Mouse (Mus musculus): Measurements from ENCODE around the gene Slc35e2. TPM values are rescaled to one million over a fixed set of nuclear protein-coding genes. Genes with fewer than 3 reads are reported as not detected.
A peak's percentile ranks its signal among the peaks of the same experiment; 100 is the strongest.
"Not testable (repeated sequence)": the region's sequence is repeated elsewhere in the genome, so short reads cannot be mapped to it uniquely, and the experiment has no call there.

Gene Slc35e2
- polyA plus RNA-seq, 1 experiment from 2014 or later, result 6.2 TPM

GRCm38 (mm10) chr4:155563400-155564231, 37.6 kb upstream of the Slc35e2 start:
- H3K4me1 ChIP-seq (ENCODE audit: control insufficient read depth, insufficient read depth, low read length), result peaks cover 49% of the 10 kb centered on the region
- no peaks in the 10 kb centered on the region for H3K9me3 ChIP-seq (ENCODE audit: control insufficient read depth, low read length)
- peak overlapping the region; percentile 72 for H3K4me3 ChIP-seq (ENCODE audit: low read length)
- WGBS, result under 1% methylated on average over 67 of the region's 69 CpGs
- peak overlapping the region; percentile 77 for H3K4me2 ChIP-seq (ENCODE audit: low read depth, low read length)
- H3K27me3 ChIP-seq (replicated peaks; ENCODE audit: control insufficient read depth, insufficient read depth, low read length), result no peaks in the 10 kb centered on the region
- ATAC-seq, result peak; percentile 95
- peaks cover 8% of the 10 kb centered on the region for H3K36me3 ChIP-seq (ENCODE audit: control insufficient read depth, insufficient read depth, low read length)
- peak overlapping the region; percentile 87 for H3K27ac ChIP-seq (ENCODE audit: low read length)
- H3K9ac ChIP-seq (ENCODE audit: low read depth, low read length), result peak overlapping the region; percentile 80

DNA sequence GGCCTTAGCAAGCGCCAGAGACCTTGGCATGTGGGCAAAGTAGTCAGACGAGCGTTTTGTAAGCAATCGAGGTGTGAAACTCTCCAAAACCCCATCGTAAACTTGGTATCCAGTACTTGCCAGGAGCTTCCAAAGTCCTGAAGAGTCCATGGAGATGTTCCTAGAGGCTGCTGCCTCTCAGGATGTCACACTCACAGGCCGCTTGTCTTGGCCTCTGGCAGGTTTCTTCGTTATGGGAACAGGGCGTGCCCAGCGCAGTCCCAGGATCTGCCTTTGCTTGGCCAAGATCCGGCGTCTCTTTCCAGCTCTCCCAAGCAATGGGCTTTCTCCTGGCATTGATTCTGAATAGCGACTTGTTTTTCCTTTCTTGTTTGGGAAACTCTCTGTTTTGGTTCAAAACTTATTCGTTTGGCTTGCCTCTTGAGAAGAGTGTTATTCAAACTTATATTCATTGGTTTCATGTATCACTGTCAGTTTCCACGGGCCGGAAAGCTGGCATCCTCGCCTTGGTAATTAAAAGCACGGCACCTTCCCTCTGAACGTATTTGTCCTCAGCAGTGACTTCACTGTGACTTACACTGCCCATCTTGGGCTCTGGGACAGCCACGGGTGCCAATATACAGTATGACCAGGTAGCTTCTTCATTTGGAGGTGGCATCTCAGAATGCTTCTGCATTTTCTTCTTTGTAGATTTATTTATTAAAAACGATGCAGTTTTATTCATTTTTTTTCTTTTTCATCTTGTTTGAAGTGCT, 36.7 kb upstream of the Slc35e2 start:
- Histone ChIP-seq H3K27ac (ENCODE audit: low read length) (peak overlapping the region; percentile 87), H3K4me3 (ENCODE audit: low read length) (peak overlapping the region; percentile 72), H3K4me2 (ENCODE audit: low read depth, low read length) (peak overlapping the region; percentile 77), H3K9me3 (ENCODE audit: control insufficient read depth, low read length) (no peaks in the 10 kb centered on the region), H3K9ac (ENCODE audit: low read depth, low read length) (peak overlapping the region; percentile 80), H3K36me3 (ENCODE audit: control insufficient read depth, insufficient read depth, low read length) (peaks cover 6% of the 10 kb centered on the region), H3K4me1 (ENCODE audit: control insufficient read depth, insufficient read depth, low read length) (peaks cover 43% of the 10 kb centered on the region), H3K27me3 (replicated peaks; ENCODE audit: control insufficient read depth, insufficient read depth, low read length) (no peaks in the 10 kb centered on the region)
- 11% methylated on average over 20 of the region's 20 CpGs for whole genome bisulfite sequencing
- ATAC-seq, result no peak

- no peak overlapping the region for H3K9ac ChIP-seq (ENCODE audit: low read depth, low read length)
- no peaks in the 10 kb centered on the region for H3K9me3 ChIP-seq (ENCODE audit: control insufficient read depth, low read length)
- peaks cover 35% of the 10 kb centered on the region for H3K4me1 ChIP-seq (ENCODE audit: control insufficient read depth, insufficient read depth, low read length)
- H3K4me3 ChIP-seq (ENCODE audit: low read length), result no peak overlapping the region
- H3K27ac ChIP-seq (ENCODE audit: low read length), result no peak overlapping the region
- no peaks in the 10 kb centered on the region for H3K36me3 ChIP-seq (ENCODE audit: control insufficient read depth, insufficient read depth, low read length)
- H3K27me3 ChIP-seq (replicated peaks; ENCODE audit: control insufficient read depth, insufficient read depth, low read length), result no peaks in the 10 kb centered on the region
- no peak overlapping the region for H3K4me2 ChIP-seq (ENCODE audit: low read depth, low read length)
- ATAC-seq, result no peak
- WGBS, result 46% methylated on average over 8 of the region's 8 CpGs
These were observed 34.7 kb upstream of the Slc35e2 start for GRCm38 (mm10) chr4:155566555-155566954.

- Histone ChIP-seq H3K9ac (ENCODE audit: low read depth, low read length) (no peak overlapping the region), H3K4me3 (ENCODE audit: low read length) (no peak overlapping the region), H3K4me1 (ENCODE audit: control insufficient read depth, insufficient read depth, low read length) (peaks cover 26% of the 10 kb centered on the region), H3K27ac (ENCODE audit: low read length) (no peak overlapping the region), H3K27me3 (replicated peaks; ENCODE audit: control insufficient read depth, insufficient read depth, low read length) (no peaks in the 10 kb centered on the region), H3K9me3 (ENCODE audit: control insufficient read depth, low read length) (no peaks in the 10 kb centered on the region), H3K4me2 (ENCODE audit: low read depth, low read length) (no peak overlapping the region), H3K36me3 (ENCODE audit: control insufficient read depth, insufficient read depth, low read length) (no peaks in the 10 kb centered on the region)
- WGBS, result 27% methylated on average over 2 of the region's 2 CpGs
- ATAC-seq, result no peak
These were observed 33.0 kb upstream of the Slc35e2 start for GRCm38 (mm10) chr4:155568170-155568569.

DNA sequence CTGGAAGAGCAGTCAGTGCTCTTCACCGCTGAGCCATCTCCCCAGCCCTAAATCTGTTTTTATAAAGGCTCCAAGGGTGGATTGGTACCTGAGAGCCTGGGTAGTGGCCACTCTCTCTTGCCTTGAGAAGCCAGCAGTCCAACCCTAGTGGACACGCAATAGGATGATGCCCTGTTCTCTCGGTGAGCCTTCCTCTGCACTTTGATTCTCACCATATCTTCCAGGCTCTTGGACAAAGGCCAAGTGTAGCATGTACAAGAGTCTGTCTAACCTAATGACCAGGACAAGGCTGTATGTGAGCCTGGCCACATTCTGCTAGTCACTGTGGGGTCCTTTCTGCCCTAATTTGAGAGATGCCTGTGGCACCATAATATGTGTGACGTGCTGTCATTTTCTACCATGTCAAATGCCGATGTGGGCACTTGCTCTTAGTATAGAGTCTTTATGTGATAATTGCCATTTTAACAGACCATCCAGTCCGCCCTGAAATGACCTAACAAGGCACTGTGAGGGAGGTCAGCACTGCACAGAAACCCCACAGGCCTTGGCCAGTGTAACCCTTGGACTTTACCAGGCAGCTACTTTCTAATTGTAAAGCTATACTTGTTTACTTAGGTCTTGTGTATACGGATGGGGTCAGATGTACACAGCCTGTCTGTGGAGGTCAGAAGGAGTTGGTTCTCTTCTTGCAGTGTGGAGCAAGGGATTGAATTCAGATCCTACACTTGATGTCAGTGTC, 32.4 kb upstream of the Slc35e2 start:
- Histone ChIP-seq H3K27ac (ENCODE audit: low read length) (no peak overlapping the region), H3K9me3 (ENCODE audit: control insufficient read depth, low read length) (no peaks in the 10 kb centered on the region), H3K4me3 (ENCODE audit: low read length) (no peak overlapping the region), H3K27me3 (replicated peaks; ENCODE audit: control insufficient read depth, insufficient read depth, low read length) (no peaks in the 10 kb centered on the region), H3K4me2 (ENCODE audit: low read depth, low read length) (no peak overlapping the region), H3K36me3 (ENCODE audit: control insufficient read depth, insufficient read depth, low read length) (no peaks in the 10 kb centered on the region), H3K9ac (ENCODE audit: low read depth, low read length) (no peak overlapping the region), H3K4me1 (ENCODE audit: control insufficient read depth, insufficient read depth, low read length) (peaks cover 30% of the 10 kb centered on the region)
- WGBS, result 78% methylated on average over 7 of the region's 7 CpGs
- ATAC-seq, result no peak

- Histone ChIP-seq H3K27me3 (replicated peaks; ENCODE audit: control insufficient read depth, insufficient read depth, low read length) (no peaks in the 10 kb centered on the region), H3K9me3 (ENCODE audit: control insufficient read depth, low read length) (no peaks in the 10 kb centered on the region), H3K27ac (ENCODE audit: low read length) (no peak overlapping the region), H3K9ac (ENCODE audit: low read depth, low read length) (no peak overlapping the region), H3K4me2 (ENCODE audit: low read depth, low read length) (no peak overlapping the region), H3K4me3 (ENCODE audit: low read length) (no peak overlapping the region), H3K36me3 (ENCODE audit: control insufficient read depth, insufficient read depth, low read length) (no peaks in the 10 kb centered on the region), H3K4me1 (ENCODE audit: control insufficient read depth, insufficient read depth, low read length) (peaks cover 26% of the 10 kb centered on the region)
- 89% methylated on average over 6 of the region's 6 CpGs for WGBS
- no peak for ATAC-seq
These were observed 31.4 kb upstream of the Slc35e2 start for GRCm38 (mm10) chr4:155569818-155570217.

DNA sequence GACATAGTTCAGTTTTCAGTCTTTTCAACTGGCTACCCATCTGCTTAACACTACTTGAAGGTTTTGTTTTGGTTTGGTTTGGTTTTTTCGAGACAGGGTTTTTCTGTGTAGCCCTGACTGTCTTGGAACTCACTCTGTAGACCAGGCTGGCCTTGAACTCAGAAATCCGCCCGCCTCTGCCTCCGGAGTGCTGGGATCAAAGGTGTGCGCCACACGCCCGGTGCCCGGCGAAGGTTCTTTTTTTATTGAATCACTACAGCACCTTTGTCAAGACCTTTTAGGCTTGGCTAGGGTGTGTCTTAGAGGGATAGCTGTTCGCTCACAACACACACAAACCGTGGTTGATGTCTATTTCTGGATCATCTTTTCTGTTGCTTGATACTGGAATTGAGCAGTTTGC, 30.9 kb upstream of the Slc35e2 start:
- ATAC-seq; H3K9ac ChIP-seq (ENCODE audit: low read depth, low read length); H3K27ac ChIP-seq (ENCODE audit: low read length); H3K27me3 ChIP-seq (replicated peaks; ENCODE audit: control insufficient read depth, insufficient read depth, low read length); H3K9me3 ChIP-seq (ENCODE audit: control insufficient read depth, low read length); H3K4me2 ChIP-seq (ENCODE audit: low read depth, low read length); H3K36me3 ChIP-seq (ENCODE audit: control insufficient read depth, insufficient read depth, low read length); H3K4me3 ChIP-seq (ENCODE audit: low read length): not testable (repeated sequence)
- peaks cover 21% of the 10 kb centered on the region for H3K4me1 ChIP-seq (ENCODE audit: control insufficient read depth, insufficient read depth, low read length)
- 80% methylated on average over 11 of the region's 11 CpGs for WGBS

DNA sequence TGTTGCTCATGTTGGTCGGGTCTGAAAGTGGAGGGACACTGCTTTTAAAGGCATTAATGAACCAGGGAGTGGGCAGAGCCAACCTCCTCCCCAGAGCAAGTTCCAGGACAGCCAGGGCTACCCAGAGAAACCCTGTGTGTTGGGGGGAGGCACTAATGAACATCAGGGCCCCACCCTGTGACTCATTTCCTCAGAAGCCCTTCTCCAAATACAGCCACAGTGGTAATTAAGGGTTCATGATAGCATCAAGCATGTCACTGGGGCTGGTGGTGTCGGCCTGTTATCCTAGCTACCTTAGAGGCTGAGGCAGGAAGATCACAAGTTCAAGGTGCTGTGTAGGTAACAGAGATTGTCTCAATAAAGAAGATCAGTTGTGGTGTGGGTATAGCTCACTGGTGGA, 29.8 kb upstream of the Slc35e2 start:
- no peak overlapping the region for H3K4me3 ChIP-seq (ENCODE audit: low read length)
- H3K27ac ChIP-seq (ENCODE audit: low read length), result no peak overlapping the region
- H3K36me3 ChIP-seq (ENCODE audit: control insufficient read depth, insufficient read depth, low read length), result no peaks in the 10 kb centered on the region; the same call in 1 of the 2 replicates
- H3K4me2 ChIP-seq (ENCODE audit: low read depth, low read length), result no peak overlapping the region
- H3K4me1 ChIP-seq (ENCODE audit: control insufficient read depth, insufficient read depth, low read length), result peaks cover 13% of the 10 kb centered on the region
- ATAC-seq, result no peak
- no peak overlapping the region for H3K9ac ChIP-seq (ENCODE audit: low read depth, low read length)
- 66% methylated on average over 2 of the region's 2 CpGs for WGBS
- H3K27me3 ChIP-seq (replicated peaks; ENCODE audit: control insufficient read depth, insufficient read depth, low read length), result no peaks in the 10 kb centered on the region
- no peaks in the 10 kb centered on the region for H3K9me3 ChIP-seq (ENCODE audit: control insufficient read depth, low read length)

DNA sequence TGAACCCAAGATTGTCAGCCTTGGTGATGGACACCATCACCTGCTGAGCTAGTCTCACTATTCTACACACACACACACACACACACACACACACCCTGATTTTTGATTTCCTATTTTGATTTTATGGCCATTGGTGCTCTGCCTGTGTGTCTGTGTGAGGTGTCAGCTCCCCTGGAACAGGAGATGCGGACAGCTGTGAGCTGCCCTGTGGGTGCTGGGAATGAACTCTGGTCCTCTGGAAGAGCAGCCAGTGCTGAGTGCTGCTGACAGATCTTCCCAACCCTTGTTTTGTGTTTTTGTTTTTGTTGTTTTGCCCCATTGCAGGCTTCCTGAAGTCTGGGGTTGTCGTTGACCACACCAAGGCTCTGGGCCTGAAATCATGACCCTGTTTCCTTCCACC, 28.1 kb upstream of the Slc35e2 start:
- Histone ChIP-seq H3K4me1 (ENCODE audit: control insufficient read depth, insufficient read depth, low read length) (peaks cover 13% of the 10 kb centered on the region), H3K4me3 (ENCODE audit: low read length) (no peak overlapping the region), H3K9ac (ENCODE audit: low read depth, low read length) (no peak overlapping the region), H3K9me3 (ENCODE audit: control insufficient read depth, low read length) (no peaks in the 10 kb centered on the region), H3K27me3 (replicated peaks; ENCODE audit: control insufficient read depth, insufficient read depth, low read length) (no peaks in the 10 kb centered on the region), H3K27ac (ENCODE audit: low read length) (no peak overlapping the region), H3K4me2 (ENCODE audit: low read depth, low read length) (no peak overlapping the region), H3K36me3 (ENCODE audit: control insufficient read depth, insufficient read depth, low read length) (no peaks in the 10 kb centered on the region; the same call in 1 of the 2 replicates)
- ATAC-seq, result no peak
- 87% methylated on average over 2 of the region's 2 CpGs for WGBS
